Mouse (Mus musculus) splenic B cell, adult 2 months (primary cell): ENCODE results near the gene Ccnyl1.

Experiments
- DNase-seq: peaks from one replicate; pipeline ENCODE4 v3.0.0-alpha.2; 2011; ENCODE audit warnings: low read depth, low spot score
- H3K27me3 ChIP-seq: 2 replicates; pipeline ENCODE4 v1.6.1; 2012; ENCODE audit warnings: mild to moderate bottlenecking, low read length, moderate library complexity, mixed read lengths; ENCODE audit not compliant: control insufficient read depth, poor library complexity, insufficient read depth, severe bottlenecking
- H3K36me3 ChIP-seq: 2 replicates; pipeline ENCODE4 v1.6.1; 2012; ENCODE audit warnings: mild to moderate bottlenecking, low read length, moderate library complexity, mixed read lengths; ENCODE audit not compliant: control insufficient read depth, poor library complexity, insufficient read depth, severe bottlenecking

The Ccnyl1 gene

DNA sequence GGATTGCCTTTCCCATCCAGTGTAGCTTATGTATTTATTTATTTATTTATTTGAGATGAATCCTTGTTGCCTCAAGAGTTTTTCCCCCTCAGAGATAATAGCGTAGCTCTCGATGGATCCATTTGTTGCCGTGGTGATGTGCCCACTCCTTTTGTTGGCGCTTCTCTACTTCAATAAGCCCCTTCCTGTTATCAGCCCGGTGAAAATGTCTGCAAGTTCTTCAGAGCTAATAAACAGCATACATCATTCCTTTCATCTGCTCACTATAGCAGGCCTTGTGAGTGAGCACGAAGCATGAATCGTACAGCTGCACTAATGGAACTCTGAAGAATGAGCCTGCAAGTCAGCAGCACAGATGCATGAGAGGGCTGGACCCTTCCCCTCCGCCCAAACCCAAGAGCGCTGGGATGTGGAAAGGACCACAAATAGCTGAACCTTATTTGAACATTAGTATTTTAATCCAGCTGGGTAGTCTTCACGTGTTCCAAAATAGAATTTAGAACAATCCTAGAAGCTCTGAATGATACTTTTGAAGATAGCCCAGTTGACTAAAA, 30.9 kb downstream of the Ccnyl1 start:
- no peak for DNase-seq
- H3K36me3 ChIP-seq = no peaks in the 10 kb centered on the region
- no peaks in the 10 kb centered on the region for H3K27me3 ChIP-seq

- DNase-seq = no peak
- Histone ChIP-seq H3K27me3 (no peaks in the 10 kb centered on the region; the same call in 1 of the 2 replicates), H3K36me3 (no peaks in the 10 kb centered on the region)
Measured at GRCm38 (mm10) chr1:64730046-64730445, 39.8 kb downstream of the Ccnyl1 start.

DNA sequence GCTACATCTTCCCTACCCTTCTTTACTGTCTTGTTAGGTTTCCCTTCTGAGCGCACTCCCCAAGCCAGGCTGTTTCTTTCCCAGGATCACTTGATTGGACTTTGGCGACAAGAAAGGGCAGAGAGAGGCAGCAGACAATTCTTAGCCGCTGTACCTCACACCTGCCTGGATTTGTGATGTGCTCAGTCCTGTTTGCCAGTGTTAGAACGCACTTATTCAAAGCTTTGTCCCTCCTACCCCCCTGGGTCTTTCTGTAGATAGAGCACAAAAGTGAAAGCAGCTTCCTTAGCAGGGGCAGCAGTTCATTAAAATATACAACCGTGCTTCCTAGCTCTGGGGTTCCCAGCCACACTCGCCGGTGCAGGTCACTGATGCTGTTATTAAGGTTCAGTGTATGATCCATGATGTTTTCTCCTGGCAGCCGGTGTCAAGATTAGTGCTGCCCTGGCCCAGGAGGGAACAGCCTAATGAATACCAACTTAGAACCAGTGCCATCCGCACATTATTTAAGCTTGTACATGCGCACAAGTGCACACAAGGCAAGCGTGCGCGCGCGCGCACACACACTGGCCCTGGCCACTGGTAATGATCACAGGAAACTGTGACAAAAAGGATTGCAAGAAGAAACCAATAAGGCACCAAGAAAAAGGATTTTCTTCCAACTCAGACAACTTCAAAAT, 41.2 kb downstream of the Ccnyl1 start:
- Histone ChIP-seq H3K36me3 (no peaks in the 10 kb centered on the region), H3K27me3 (no peaks in the 10 kb centered on the region; the same call in 1 of the 2 replicates)
- no peak for DNase-seq

DNA sequence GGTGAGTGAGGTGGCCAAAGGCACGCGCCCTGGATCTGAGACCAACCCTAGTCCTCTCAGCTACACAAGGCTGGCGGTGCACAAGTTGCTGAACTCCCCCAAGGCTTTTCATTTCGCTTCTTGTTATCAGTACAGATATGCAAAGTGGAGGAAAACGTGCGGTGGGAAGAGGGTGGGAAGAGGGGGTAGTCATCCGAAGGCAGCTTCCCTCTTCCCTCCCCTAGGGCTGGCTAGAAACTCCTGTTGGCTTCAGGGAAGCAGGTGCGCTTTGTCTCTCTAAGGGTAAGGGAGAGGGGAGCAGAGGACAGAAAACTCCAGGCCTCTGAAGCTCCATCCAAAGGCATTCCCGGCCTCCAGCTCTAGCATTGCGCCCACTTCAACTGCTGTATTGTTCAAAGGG, 41.9 kb downstream of the Ccnyl1 start:
- H3K36me3 ChIP-seq = no peaks in the 10 kb centered on the region
- no peaks in the 10 kb centered on the region; the same call in 1 of the 2 replicates for H3K27me3 ChIP-seq
- no peak for DNase-seq

GRCm38 (mm10) chr1:64732637-64733200, 42.5 kb downstream of the Ccnyl1 start:
- Histone ChIP-seq H3K36me3 (no peaks in the 10 kb centered on the region), H3K27me3 (no peaks in the 10 kb centered on the region; the same call in 1 of the 2 replicates)
- DNase-seq = no peak

DNA sequence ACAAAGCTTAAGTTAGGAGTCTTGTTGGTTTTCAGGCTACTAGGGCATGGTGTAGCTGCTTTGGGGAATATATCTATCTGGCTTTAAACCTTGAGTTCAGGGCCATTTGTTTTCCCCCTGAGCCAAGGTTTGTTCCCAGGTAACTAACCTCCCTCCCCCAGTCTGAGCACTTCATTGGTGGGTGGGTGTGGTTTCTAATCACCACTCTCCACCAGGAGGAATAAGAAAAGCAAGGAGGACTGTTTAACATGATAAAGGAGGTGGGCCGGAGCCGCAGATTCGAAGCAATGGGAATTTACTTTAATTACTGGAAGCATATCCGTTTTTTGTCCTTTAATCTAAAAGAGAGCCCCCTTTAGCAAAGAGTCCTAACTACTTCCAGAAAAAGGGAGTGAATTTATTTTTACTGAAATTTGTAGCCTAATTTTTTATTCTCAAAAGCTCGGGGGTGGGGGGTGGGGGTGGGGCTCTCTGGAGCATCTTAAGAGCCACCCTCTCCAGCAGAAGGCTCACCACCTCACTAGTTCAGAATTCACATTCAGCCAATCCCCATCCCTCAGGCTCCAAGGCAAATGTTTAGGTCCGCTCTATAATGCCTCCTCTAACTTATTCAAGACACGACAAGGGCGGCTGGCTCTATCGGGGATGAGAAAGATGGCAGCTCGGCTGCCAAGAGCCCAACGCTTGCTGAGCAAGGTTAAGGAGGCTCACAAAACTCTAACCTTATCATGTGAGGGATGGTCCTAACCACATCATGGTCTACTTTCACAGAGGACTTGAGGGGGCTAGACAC, 43.4 kb downstream of the Ccnyl1 start:
- no peaks in the 10 kb centered on the region for H3K36me3 ChIP-seq
- no peaks in the 10 kb centered on the region; the same call in 1 of the 2 replicates for H3K27me3 ChIP-seq
- no peak for DNase-seq

- Histone ChIP-seq H3K36me3 (no peaks in the 10 kb centered on the region), H3K27me3 (no peaks in the 10 kb centered on the region; the same call in 1 of the 2 replicates)
- DNase-seq = peak; percentile 19
Measured at GRCm38 (mm10) chr1:64734771-64735750, 44.8 kb downstream of the Ccnyl1 start.

- DNase-seq = peak; percentile 71
- H3K36me3 ChIP-seq = no peaks in the 10 kb centered on the region
- H3K27me3 ChIP-seq = no peaks in the 10 kb centered on the region; the same call in 1 of the 2 replicates
Measured at GRCm38 (mm10) chr1:64735781-64736680, 45.8 kb downstream of the Ccnyl1 start.

DNA sequence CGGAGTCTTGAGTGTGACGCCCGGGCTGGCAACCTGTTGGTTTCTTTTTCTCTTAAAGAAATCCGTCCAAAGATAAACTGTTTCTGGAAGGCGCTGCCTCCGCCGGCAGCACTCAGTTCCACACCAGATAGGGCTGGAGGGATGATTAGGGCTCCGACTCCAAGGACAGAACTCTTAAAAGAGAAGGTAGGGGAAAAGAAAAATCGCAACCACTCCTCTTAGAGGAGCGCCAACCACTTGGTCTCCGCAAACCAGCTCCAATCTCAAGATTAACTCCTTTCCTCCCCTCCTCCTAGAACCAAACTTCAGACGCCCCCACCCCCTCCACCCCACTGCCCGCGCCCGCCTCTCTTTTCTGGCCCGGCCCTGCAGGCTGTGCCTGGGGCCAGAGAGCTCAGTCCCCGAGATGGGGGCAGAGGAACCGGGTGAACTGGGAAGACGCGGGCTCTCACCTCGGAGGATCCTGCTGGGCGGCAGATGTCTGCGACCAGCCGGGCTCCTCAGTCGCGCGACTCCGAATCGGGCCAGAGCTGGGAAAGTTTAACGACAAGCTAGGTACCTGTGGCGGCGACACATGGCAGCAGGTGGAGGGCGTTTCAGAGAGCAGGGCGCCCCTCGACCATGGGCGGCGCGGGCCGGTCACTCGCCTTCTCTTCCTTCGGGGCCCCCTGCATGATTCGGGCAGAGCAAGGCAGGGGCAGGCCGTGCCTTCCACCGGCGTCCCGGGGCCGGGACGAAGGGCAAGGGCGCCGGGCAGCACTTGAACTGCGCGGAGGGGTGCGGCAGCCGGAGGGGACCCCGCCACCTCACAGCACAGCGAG, 46.6 kb downstream of the Ccnyl1 start:
- Histone ChIP-seq H3K36me3 (no peaks in the 10 kb centered on the region), H3K27me3 (no peaks in the 10 kb centered on the region; the same call in 1 of the 2 replicates)
- DNase-seq = peak; percentile 32

GRCm38 (mm10) chr1:64737502-64738179, 47.4 kb downstream of the Ccnyl1 start, which contains the start of gene Fzd5:
TSS of gene Fzd5 (minus strand) at chr1:64737751.
- DNase-seq = peak; percentile 91
- Histone ChIP-seq H3K27me3 (no peaks in the 10 kb centered on the region; the same call in 1 of the 2 replicates), H3K36me3 (no peaks in the 10 kb centered on the region)

- no peaks in the 10 kb centered on the region; the same call in 1 of the 2 replicates for H3K27me3 ChIP-seq
- no peak for DNase-seq
- H3K36me3 ChIP-seq = no peaks in the 10 kb centered on the region
Measured at GRCm38 (mm10) chr1:64738180-64738555, 47.9 kb downstream of the Ccnyl1 start.

- Histone ChIP-seq H3K27me3 (no peaks in the 10 kb centered on the region; the same call in 1 of the 2 replicates), H3K36me3 (no peaks in the 10 kb centered on the region)
- peak; percentile 45 for DNase-seq
Measured at GRCm38 (mm10) chr1:64738661-64739082, 48.4 kb downstream of the Ccnyl1 start.
